ENCODE assay signal across 34 mouse cellular contexts in the genomic region with DNA sequence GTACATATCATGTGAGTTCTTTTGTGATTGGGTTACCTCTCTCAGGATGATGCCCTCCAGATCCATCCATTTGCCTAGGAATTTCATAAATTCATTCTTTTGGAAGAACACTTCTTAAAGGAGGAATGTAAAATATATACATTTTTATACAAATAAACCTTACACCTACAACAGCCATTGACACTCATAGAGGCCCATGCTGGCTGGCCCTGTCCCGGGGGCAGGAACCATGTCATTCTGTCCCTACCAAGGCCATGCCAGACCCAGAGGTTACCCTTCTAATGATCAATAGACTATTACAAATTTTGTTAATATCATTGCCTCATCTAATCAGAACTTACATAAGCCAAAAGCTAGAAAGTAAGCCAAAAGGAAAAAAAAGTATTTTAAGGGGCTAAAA.
"Had no signal": no experiment of that assay in that cellular context is flagged by ENCODE, and none has a peak within 500 bp of the region (broad histone marks: within the 10 kb centered on the region; RNA-seq: fewer than 3 reads in every experiment).

No protein-coding gene starts in this region.

- H3K27ac ChIP-seq: heart, embryonic 10.5 days; heart, embryonic 13.5 days; heart, embryonic 15.5 days; hindbrain, embryonic 10.5 days; hindbrain, embryonic 12.5 days; hindbrain, embryonic 13.5 days; hindbrain, embryonic 14.5 days; hindbrain, embryonic 15.5 days; hindbrain, postnatal 0 days; intestine, embryonic 15.5 days; kidney, embryonic 15.5 days; kidney, postnatal 0 days; layer of hippocampus, adult 2 months had no signal

- H3K4me1 ChIP-seq: heart, embryonic 10.5 days; heart, embryonic 12.5 days; heart, embryonic 15.5 days; hindbrain, embryonic 15.5 days; kidney, embryonic 15.5 days had no signal

- H3K9me3 ChIP-seq: heart, embryonic 10.5 days; heart, embryonic 12.5 days; heart, embryonic 13.5 days; heart, embryonic 15.5 days; hindbrain, embryonic 10.5 days; hindbrain, embryonic 13.5 days; hindbrain, embryonic 15.5 days; intestine, embryonic 15.5 days; kidney, embryonic 15.5 days had no signal

- H3K4me2 ChIP-seq: heart, embryonic 11.5 days; heart, embryonic 12.5 days; heart, embryonic 13.5 days; heart, embryonic 15.5 days; hindbrain, embryonic 12.5 days; hindbrain, embryonic 13.5 days; hindbrain, embryonic 14.5 days; hindbrain, embryonic 15.5 days; intestine, embryonic 15.5 days; kidney, embryonic 15.5 days had no signal

- H3K4me3 ChIP-seq: heart, embryonic 10.5 days; heart, embryonic 12.5 days; heart, embryonic 13.5 days; heart, embryonic 15.5 days; hindbrain, embryonic 10.5 days; hindbrain, embryonic 12.5 days; hindbrain, embryonic 13.5 days; hindbrain, embryonic 15.5 days; intestine, embryonic 15.5 days; kidney, embryonic 15.5 days; layer of hippocampus, adult 2 months had no signal

- H3K36me3 ChIP-seq: heart, embryonic 10.5 days; heart, embryonic 12.5 days; heart, embryonic 13.5 days; heart, embryonic 15.5 days; hindbrain, embryonic 10.5 days; hindbrain, embryonic 12.5 days; hindbrain, embryonic 13.5 days; hindbrain, embryonic 15.5 days; intestine, embryonic 15.5 days; kidney, embryonic 15.5 days had no signal

- H3K27me3 ChIP-seq: heart, embryonic 12.5 days; heart, embryonic 13.5 days; heart, embryonic 15.5 days; hindbrain, embryonic 12.5 days; hindbrain, embryonic 13.5 days; hindbrain, embryonic 15.5 days; intestine, embryonic 15.5 days; kidney, embryonic 15.5 days had no signal

- H3K9ac ChIP-seq: heart, embryonic 12.5 days; heart, embryonic 13.5 days; heart, embryonic 15.5 days; hindbrain, embryonic 12.5 days; hindbrain, embryonic 13.5 days; hindbrain, embryonic 14.5 days; hindbrain, embryonic 15.5 days; intestine, embryonic 15.5 days; kidney, embryonic 15.5 days had no signal

- ATAC-seq: hindbrain, embryonic 16.5 days; hindbrain, postnatal 0 days; inflammation-experienced regulatory T-cells, adult 6 months; intestine, embryonic 15.5 days; intestine, embryonic 16.5 days; intestine, postnatal 0 days had no signal

- DNase-seq: heart, postnatal 10 days; heart, postnatal 36 days; heart, postnatal 4 days; kidney, adult 11 months; kidney, adult 18-20 months; kidney, adult 2 months; kidney, adult 8-10 months; kidney, adult 9 months; kidney, postnatal 10 days; kidney, postnatal 14 days; kidney, postnatal 25 days; kidney, postnatal 36 days; kidney, postnatal 4 days; layer of hippocampus, adult 9-11 months; layer of hippocampus, postnatal 36 days had no signal
